Mouse (Mus musculus) kidney, postnatal 0 days (tissue): ENCODE results near the gene Bcar3. TPM values are rescaled to one million over a fixed set of nuclear protein-coding genes. Genes with fewer than 3 reads are reported as not detected.

ENCODE experiments used
- ATAC-seq: fragments of 200-750 bp; cut with Nextera tagmentation; replicated peaks from 2 replicates; pipeline ENCODE4 v1.8.0; 2017; ENCODE audit warnings: low read depth, moderate number of reproducible peaks, moderate TSS enrichment, moderate library complexity; ENCODE audit not compliant: low FRiP score
- DNase-seq: peaks from one replicate; pipeline ENCODE4 v3.0.0-alpha.2; 2016; ENCODE audit warnings: low spot score
- H3K27ac ChIP-seq: fragments of 300-500 bp; sonication (generic); 2 replicates; pipeline ENCODE4 v1.5.1; 2014; ENCODE audit warnings: mild to moderate bottlenecking
- H3K27me3 ChIP-seq: fragments of 300-500 bp; sonication (generic); 2 replicates; pipeline ENCODE4 v1.6.1; 2014; ENCODE audit warnings: low read length, mixed read lengths; ENCODE audit not compliant: insufficient read depth
- H3K36me3 ChIP-seq: fragments of 300-500 bp; sonication (generic); 2 replicates; pipeline ENCODE4 v1.6.1; 2014; ENCODE audit warnings: low read length, mixed read lengths; ENCODE audit not compliant: insufficient read depth
- H3K4me1 ChIP-seq: fragments of 300-500 bp; sonication (generic); replicated peaks from 2 replicates; pipeline ENCODE4 v1.6.1; 2014; ENCODE audit warnings: antibody characterized with exemption, low read length, mixed read lengths; ENCODE audit not compliant: insufficient read depth
- H3K4me2 ChIP-seq: fragments of 300-500 bp; sonication (generic); 2 replicates; pipeline ENCODE4 v1.6.1; 2014; ENCODE audit warnings: mild to moderate bottlenecking, low read length, moderate library complexity, mixed read lengths
- H3K4me3 ChIP-seq: fragments of 300-500 bp; sonication (generic); replicated peaks from 2 replicates; pipeline ENCODE4 v1.5.1; 2014; ENCODE audit warnings: low read depth, low read length
- H3K9ac ChIP-seq: fragments of 300-500 bp; sonication (generic); 2 replicates; pipeline ENCODE4 v1.6.1; 2014; ENCODE audit warnings: low read depth, low read length
- H3K9me3 ChIP-seq: fragments of 300-500 bp; sonication (generic); replicated peaks from 2 replicates; pipeline ENCODE4 v1.6.1; 2016; ENCODE audit warnings: low read length, inconsistent platforms, mixed read lengths
- CTCF ChIP-seq: IDR thresholded peaks from 2 replicates; pipeline ENCODE4 v1.5.1; 2016; ENCODE audit warnings: antibody characterized with exemption, low read depth, mild to moderate bottlenecking, moderate library complexity
- whole genome bisulfite sequencing: fragments of 180-500 bp; shearing (Covaris S2); extraction: QIAGEN DNeasy Blood & Tissue Kit; methylation state at CpG from one replicate; pipeline ENCODE4 v1.1.7; 2014; 5-methylcytosine and 5-hydroxymethylcytosine counted together
- polyA plus RNA-seq: library from polyadenylated mRNA; unstranded; fragments of >200 nt; fragmentation: Nextera tagmentation; extraction: Ambion mirVana; gene quantifications from 2 replicates; pipeline ENCODE4 v1.2.1, GENCODE M21; 2015

Gene Bcar3
- polyA plus RNA-seq, 1 experiment from 2014 or later = 18.8 TPM

DNA sequence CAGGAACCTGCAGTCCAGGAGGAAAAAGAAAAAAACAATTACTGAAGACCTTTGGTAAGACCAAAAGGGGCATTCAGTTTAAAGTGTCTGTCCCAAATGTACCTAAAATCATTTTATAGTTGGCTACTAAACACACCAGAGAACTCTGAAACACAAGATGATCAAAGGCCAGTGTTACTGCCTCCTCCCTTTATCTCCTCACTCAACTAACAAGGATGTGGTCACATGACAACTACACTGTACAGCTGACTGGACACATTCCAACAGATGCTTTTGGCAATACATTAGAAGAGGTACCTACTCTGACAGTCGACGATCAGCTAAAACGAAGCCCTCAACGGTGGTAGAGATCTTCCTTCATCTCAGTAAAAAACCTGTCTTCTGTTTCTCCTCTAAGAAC, 247.0 kb downstream of the Bcar3 start:
- no peaks in the 10 kb centered on the region for H3K27me3 ChIP-seq
- no peak overlapping the region for H3K27ac ChIP-seq
- H3K4me2 ChIP-seq = no peak overlapping the region
- DNase-seq (no peak), ATAC-seq (peak; percentile 61; the same call in 1 of the 2 replicates)
- peaks cover 31% of the 10 kb centered on the region for H3K36me3 ChIP-seq
- H3K9ac ChIP-seq = no peak overlapping the region
- no peaks in the 10 kb centered on the region for H3K9me3 ChIP-seq
- WGBS = 70% methylated on average over 4 of the region's 4 CpGs
- H3K4me3 ChIP-seq = no peak overlapping the region
- no peak for TF ChIP-seq CTCF
- no peaks in the 10 kb centered on the region for H3K4me1 ChIP-seq

DNA sequence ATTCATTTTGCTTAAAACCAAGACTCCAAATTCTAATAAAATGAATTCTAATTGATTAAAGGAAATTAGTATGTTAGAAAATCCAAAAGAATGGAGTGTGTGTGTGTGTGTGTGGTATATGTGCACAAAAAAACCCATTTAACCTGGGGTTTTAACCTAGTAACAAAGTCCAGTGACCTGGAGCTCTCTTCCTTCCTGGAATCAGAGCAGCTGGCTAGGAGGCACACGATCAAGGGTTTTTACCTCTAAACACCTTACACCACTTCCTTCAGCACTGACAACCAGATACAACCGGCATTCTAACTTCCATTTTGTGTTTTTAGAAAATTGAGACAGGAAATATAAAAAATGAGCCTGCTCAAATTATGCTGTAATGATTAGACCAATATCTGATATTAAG, 251.4 kb downstream of the Bcar3 start:
- H3K27me3 ChIP-seq = no peaks in the 10 kb centered on the region
- DNase-seq = no peak
- no peak overlapping the region for H3K4me2 ChIP-seq
- no peak overlapping the region for H3K27ac ChIP-seq
- H3K9ac ChIP-seq = no peak overlapping the region
- peaks cover 20% of the 10 kb centered on the region; the same call in 1 of the 2 replicates for H3K36me3 ChIP-seq
- 73% methylated on average over 2 of the region's 2 CpGs for WGBS
- no peak overlapping the region for H3K4me3 ChIP-seq
- TF ChIP-seq CTCF = no peak
- no peaks in the 10 kb centered on the region for H3K9me3 ChIP-seq
- no peaks in the 10 kb centered on the region for H3K4me1 ChIP-seq
- ATAC-seq = no peak

GRCm38 (mm10) chr3:122547469-122547868, 253.5 kb downstream of the Bcar3 start:
- H3K9me3 ChIP-seq = no peaks in the 10 kb centered on the region
- no peak overlapping the region for H3K27ac ChIP-seq
- 81% methylated on average over 4 of the region's 4 CpGs for WGBS
- H3K27me3 ChIP-seq = no peaks in the 10 kb centered on the region
- DNase-seq (no peak), ATAC-seq (no peak)
- H3K4me2 ChIP-seq = no peak overlapping the region
- no peak for TF ChIP-seq CTCF
- H3K4me1 ChIP-seq = no peaks in the 10 kb centered on the region
- no peak overlapping the region for H3K9ac ChIP-seq
- H3K4me3 ChIP-seq = no peak overlapping the region
- peaks cover 14% of the 10 kb centered on the region; the same call in 1 of the 2 replicates for H3K36me3 ChIP-seq

DNA sequence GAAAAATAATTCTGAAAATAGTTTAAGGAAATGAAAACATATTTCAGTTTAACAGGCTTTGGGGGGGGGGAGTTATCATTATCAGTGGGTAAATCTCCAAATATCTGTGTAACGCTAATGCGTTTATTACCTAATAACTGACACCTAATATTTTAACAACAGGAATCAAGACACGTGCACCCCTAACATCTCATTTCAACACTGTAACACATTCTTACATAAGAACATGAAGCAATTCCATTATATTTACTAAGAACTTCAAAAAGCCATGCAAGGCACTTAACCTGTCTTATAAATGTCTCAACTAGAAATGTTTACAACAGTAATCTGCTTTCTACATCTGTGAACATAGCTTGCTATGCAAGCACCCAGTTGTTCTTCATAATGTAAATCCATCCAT, 257.2 kb downstream of the Bcar3 start:
- no peaks in the 10 kb centered on the region for H3K4me1 ChIP-seq
- H3K36me3 ChIP-seq = 0 out of 2 replicates have a peak, but pooled peaks cover 4% of the 10 kb centered on the region
- WGBS = 89% methylated on average over 3 of the region's 3 CpGs
- ATAC-seq = no peak
- TF ChIP-seq CTCF = no peak
- no peak overlapping the region for H3K4me2 ChIP-seq
- H3K9me3 ChIP-seq = no peaks in the 10 kb centered on the region
- DNase-seq = no peak
- H3K9ac ChIP-seq = no peak overlapping the region
- no peak overlapping the region for H3K27ac ChIP-seq
- no peak overlapping the region for H3K4me3 ChIP-seq
- H3K27me3 ChIP-seq = no peaks in the 10 kb centered on the region

GRCm38 (mm10) chr3:122557766-122558165, 263.8 kb downstream of the Bcar3 start:
- no peak for TF ChIP-seq CTCF

GRCm38 (mm10) chr3:122565285-122565684, 271.3 kb downstream of the Bcar3 start:
- H3K4me3 ChIP-seq = no peak overlapping the region
- 0 out of 2 replicates have a peak, but pooled peaks cover 13% of the 10 kb centered on the region for H3K36me3 ChIP-seq
- no peak for DNase-seq
- 20% methylated on average over 7 of the region's 7 CpGs for WGBS
- no peaks in the 10 kb centered on the region for H3K4me1 ChIP-seq
- 0 out of 2 replicates have a peak, but pooled peaks have one; percentile 36 for ATAC-seq
- H3K9ac ChIP-seq = no peak overlapping the region
- H3K27ac ChIP-seq = no peak overlapping the region
- TF ChIP-seq CTCF = no peak
- no peaks in the 10 kb centered on the region for H3K27me3 ChIP-seq
- no peaks in the 10 kb centered on the region for H3K9me3 ChIP-seq
- H3K4me2 ChIP-seq = no peak overlapping the region

More at GRCm38 (mm10) chr3:122557766-122558165, 263.8 kb downstream of the Bcar3 start:
- H3K9me3 ChIP-seq = no peaks in the 10 kb centered on the region
- no peak overlapping the region for H3K4me3 ChIP-seq
- DNase-seq (no peak), ATAC-seq (no peak)
- H3K36me3 ChIP-seq = peaks cover 12% of the 10 kb centered on the region; the same call in 1 of the 2 replicates
- H3K27ac ChIP-seq = no peak overlapping the region
- H3K27me3 ChIP-seq = no peaks in the 10 kb centered on the region
- H3K9ac ChIP-seq = no peak overlapping the region
- no peaks in the 10 kb centered on the region for H3K4me1 ChIP-seq
- H3K4me2 ChIP-seq = no peak overlapping the region
- 44% methylated on average over 2 of the region's 2 CpGs for WGBS

- Histone ChIP-seq H3K4me3 (no peak overlapping the region), H3K9ac (no peak overlapping the region), H3K4me2 (no peak overlapping the region), H3K27me3 (no peaks in the 10 kb centered on the region), H3K27ac (no peak overlapping the region), H3K4me1 (no peaks in the 10 kb centered on the region), H3K36me3 (0 out of 2 replicates have a peak, but pooled peaks cover 11% of the 10 kb centered on the region), H3K9me3 (no peaks in the 10 kb centered on the region)
- TF ChIP-seq CTCF = no peak
- ATAC-seq (no peak), DNase-seq (no peak)
- WGBS = 69% methylated on average over 3 of the region's 3 CpGs
Observed at GRCm38 (mm10) chr3:122566112-122566511, 272.2 kb downstream of the Bcar3 start.
